ENCODE assay signal across 11 mouse cellular contexts in genomic region chr11:101756616-101757015, GRCm38 (mm10). TPM values are rescaled to one million over a fixed set of nuclear protein-coding genes. Genes with fewer than 3 reads are reported as not detected.
DNase-seq lines count a peak whose midpoint lies in the region; ATAC-seq lines count a peak whose summit lies in the region.
"Had no signal": no experiment of that assay in that cellular context is flagged by ENCODE, and none has a peak within 500 bp of the region (broad histone marks: within the 10 kb centered on the region; RNA-seq: fewer than 3 reads in every experiment).

No protein-coding gene starts in this region.

- 0 out of 2 replicates have a peak, but pooled peaks cover 9% of the 10 kb centered on the region for H3K4me1 ChIP-seq in heart, embryonic 12.5 days (replicated peaks)
- H3K4me1 ChIP-seq in neural tube, embryonic 15.5 days: peaks cover 5% of the 10 kb centered on the region; the same call in 1 of the 2 replicates
- no peaks in the 10 kb centered on the region for H3K4me1 ChIP-seq in intestine, embryonic 16.5 days (ENCODE audit: control insufficient read depth, insufficient read depth, low read length)

- peaks cover 95% of the 10 kb centered on the region for H3K36me3 ChIP-seq in heart, embryonic 12.5 days
- H3K36me3 ChIP-seq in neural tube, embryonic 15.5 days: peaks cover 84% of the 10 kb centered on the region
- H3K36me3 ChIP-seq in intestine, embryonic 16.5 days (ENCODE audit: control insufficient read depth, insufficient read depth, low read length): peaks cover 12% of the 10 kb centered on the region

- no peak for ATAC-seq in heart, embryonic 12.5 days (ENCODE audit: insufficient number of reproducible peaks, low FRiP score)
- ATAC-seq in neural tube, embryonic 15.5 days (ENCODE audit: low FRiP score): no peak
- ATAC-seq in intestine, embryonic 16.5 days: no peak
- ATAC-seq: liver, postnatal 0 days; midbrain, embryonic 16.5 days had no signal

- no peaks in the 10 kb centered on the region for H3K27me3 ChIP-seq in heart, embryonic 12.5 days (replicated peaks)
- no peaks in the 10 kb centered on the region for H3K27me3 ChIP-seq in neural tube, embryonic 15.5 days (replicated peaks)
- H3K27me3 ChIP-seq in intestine, embryonic 16.5 days (replicated peaks; ENCODE audit: control insufficient read depth, insufficient read depth, low read length): no peaks in the 10 kb centered on the region

- intact Hi-C loops in gastrocnemius, postnatal 36 days (cut with DNase I): no loop called here

- WGBS in heart, embryonic 12.5 days: 94% methylated on average over 8 of the region's 8 CpGs
- 93% methylated on average over 8 of the region's 8 CpGs for WGBS in neural tube, embryonic 15.5 days
- WGBS in intestine, embryonic 16.5 days: 93% methylated on average over 8 of the region's 8 CpGs

- H3K27ac ChIP-seq in heart, embryonic 12.5 days (ENCODE audit: poor library complexity, severe bottlenecking): no peak overlapping the region
- H3K27ac ChIP-seq in neural tube, embryonic 15.5 days (replicated peaks): 0 out of 2 replicates have a peak overlapping the region, but pooled peaks have one; percentile 13
- H3K27ac ChIP-seq in intestine, embryonic 16.5 days (ENCODE audit: low read length): no peak overlapping the region

- peak; percentile 40 to 71 for DNase-seq in heart, adult 18-20 months
- no peak for DNase-seq in neural tube, embryonic 10.5 days (ENCODE audit: extremely low spot score, low spot score)
- DNase-seq in gastrocnemius, postnatal 36 days: peak; percentile 32 to 43
- DNase-seq in spleen, postnatal 10 days (ENCODE audit: low spot score in 2 of 2): no peak
- DNase-seq: kidney, postnatal 14 days; left cerebral cortex, postnatal 4 days; liver, postnatal 0 days had no signal

- no peak overlapping the region for H3K4me3 ChIP-seq in heart, embryonic 12.5 days
- H3K4me3 ChIP-seq in neural tube, embryonic 15.5 days (replicated peaks): no peak overlapping the region
- no peak overlapping the region for H3K4me3 ChIP-seq in intestine, embryonic 16.5 days (ENCODE audit: low read length)

- no peak overlapping the region for H3K4me2 ChIP-seq in heart, embryonic 12.5 days
- H3K4me2 ChIP-seq in neural tube, embryonic 15.5 days: no peak overlapping the region
- no peak overlapping the region for H3K4me2 ChIP-seq in intestine, embryonic 16.5 days (ENCODE audit: low read depth, low read length)

- H3K9ac ChIP-seq in heart, embryonic 12.5 days: no peak overlapping the region
- no peak overlapping the region for H3K9ac ChIP-seq in neural tube, embryonic 15.5 days (replicated peaks)
- H3K9ac ChIP-seq in intestine, embryonic 16.5 days (ENCODE audit: low read depth, low read length): no peak overlapping the region
- H3K9ac ChIP-seq: liver, postnatal 0 days had no signal

- no peaks in the 10 kb centered on the region for H3K9me3 ChIP-seq in heart, embryonic 12.5 days (replicated peaks)
- H3K9me3 ChIP-seq in neural tube, embryonic 15.5 days (replicated peaks): no peaks in the 10 kb centered on the region
- H3K9me3 ChIP-seq in intestine, embryonic 16.5 days (ENCODE audit: control insufficient read depth, low read length): no peaks in the 10 kb centered on the region

RNA-seq across cellular contexts. Expression of gene Dhx8, which starts 23.9 kb away (rescaled TPM):
- total RNA-seq in heart, adult 18-20 months (2021): 10 to 100 TPM; 16.4 to 17.2 TPM
- polyA plus RNA-seq in heart, embryonic 12.5 days (2016; fragmentation: Nextera tagmentation; extraction: Ambion mirVana): 25.8 and 26.5 TPM in 2 replicates
- 28.7 and 29.9 TPM in 2 replicates for polyA plus RNA-seq in neural tube, embryonic 15.5 days (2015; fragmentation: Nextera tagmentation; extraction: Ambion mirVana)
- total RNA-seq in gastrocnemius, postnatal 36 days (2021): 10 to 100 TPM; 11.9 to 13.1 TPM
- 21.4 and 23.0 TPM in 2 replicates for polyA plus RNA-seq in intestine, embryonic 16.5 days (2015; fragmentation: Nextera tagmentation; extraction: Ambion mirVana)

RNA-seq across cellular contexts. Expression of gene Etv4, which starts 28.6 kb away (rescaled TPM):
- total RNA-seq in heart, adult 18-20 months (2021): under 1 TPM; 0.21 to 0.32 TPM
- 10.0 and 10.3 TPM in 2 replicates for polyA plus RNA-seq in heart, embryonic 12.5 days (2016; fragmentation: Nextera tagmentation; extraction: Ambion mirVana)
- polyA plus RNA-seq in neural tube, embryonic 15.5 days (2015; fragmentation: Nextera tagmentation; extraction: Ambion mirVana): 25.9 and 29.5 TPM in 2 replicates
- total RNA-seq in gastrocnemius, postnatal 36 days (2021): 1 to 10 TPM; 4.9 to 5.1 TPM
- 3.8 and 4.8 TPM in 2 replicates for polyA plus RNA-seq in intestine, embryonic 16.5 days (2015; fragmentation: Nextera tagmentation; extraction: Ambion mirVana)

Comparison
In these comparisons a context has a peak if more than half of its experiments do, and no peak if none do; other contexts are left out.
1. DNase-seq: peak in heart, adult 18-20 months (2 of 2) and gastrocnemius, postnatal 36 days (2 of 2); none in neural tube, embryonic 10.5 days (single experiment) and spleen, postnatal 10 days (0 of 2).